Mouse (Mus musculus) lung, postnatal 0 days (tissue): ENCODE data around the gene Ccdc177.

ENCODE experiments used
- CTCF ChIP-seq: IDR thresholded peaks from 2 replicates; pipeline ENCODE4 v1.5.1; 2016; ENCODE audit warnings: antibody characterized with exemption, mild to moderate bottlenecking
- EP300 ChIP-seq: IDR thresholded peaks from 2 replicates; pipeline ENCODE4 v1.6.1; 2016; ENCODE audit warnings: antibody characterized with exemption, mild to moderate bottlenecking, control low read depth

DNA sequence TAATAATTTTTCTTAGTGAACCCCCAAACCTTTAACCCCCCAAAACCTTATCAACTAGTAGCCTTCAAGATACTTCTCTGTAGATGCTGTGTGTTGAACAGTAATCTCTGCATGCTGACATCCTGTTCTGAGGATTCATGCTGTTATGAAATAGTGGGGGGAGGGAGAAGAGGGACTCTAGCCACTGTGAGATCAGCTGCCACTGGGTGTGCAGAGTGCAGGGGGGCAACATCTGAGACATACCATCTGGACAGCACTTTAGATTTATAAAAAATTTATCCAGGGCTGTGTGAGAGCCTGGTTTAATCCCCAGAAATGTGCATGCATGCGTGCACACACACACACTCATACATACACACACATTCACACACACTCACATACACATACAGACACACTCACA lies 15.9 kb downstream of the Ccdc177 start:
- TF ChIP-seq EP300 (no peak), CTCF (no peak)
